Mouse (Mus musculus): Measurements from ENCODE around the gene Midn. TPM values are rescaled to one million over a fixed set of nuclear protein-coding genes. Genes with fewer than 3 reads are reported as not detected.

The Midn gene
- polyA plus RNA-seq, 1 experiment = 70.1 TPM

GRCm38 (mm10) chr10:80179068-80180051 lies 31.3 kb downstream of the Midn start, which contains the start of gene Efna2:
Gene Efna2, plus strand, starts transcription at chr10:80179482.
- no peaks in the 10 kb centered on the region for H3K27me3 ChIP-seq (ENCODE audit: control insufficient read depth, insufficient read depth, low read length)
- H3K36me3 ChIP-seq (ENCODE audit: control insufficient read depth, insufficient read depth, low read length) = no peaks in the 10 kb centered on the region
- peaks cover 11% of the 10 kb centered on the region for H3K4me1 ChIP-seq (ENCODE audit: control insufficient read depth, insufficient read depth, low read length)
- H3K4me3 ChIP-seq (ENCODE audit: control insufficient read depth, low read depth, low read length) = peak within 1 kb of the TSS; percentile 58
- no peak within 1 kb of the TSS for H3K27ac ChIP-seq (ENCODE audit: control insufficient read depth, insufficient read depth, low read depth, low read length)
- TF ChIP-seq POLR2A (IDR thresholded peaks at IDR 0.05; ENCODE audit: control insufficient read depth, low read depth, low read length) = no peak
- no peak for TF ChIP-seq CTCF (IDR thresholded peaks at IDR 0.05; ENCODE audit: control insufficient read depth, insufficient read depth, insufficient replicate concordance, low read depth, low read length)

- H3K27ac ChIP-seq (ENCODE audit: control insufficient read depth, insufficient read depth, low read depth, low read length) = no peak overlapping the region
Observed at GRCm38 (mm10) chr10:80180288-80180687, 32.2 kb downstream of the Midn start.

GRCm38 (mm10) chr10:80180823-80181222 lies 32.8 kb downstream of the Midn start:
- Histone ChIP-seq H3K27me3 (ENCODE audit: control insufficient read depth, insufficient read depth, low read length) (no peaks in the 10 kb centered on the region), H3K4me1 (ENCODE audit: control insufficient read depth, insufficient read depth, low read length) (peaks cover 11% of the 10 kb centered on the region), H3K4me3 (ENCODE audit: control insufficient read depth, low read depth, low read length) (no peak overlapping the region), H3K27ac (ENCODE audit: control insufficient read depth, insufficient read depth, low read depth, low read length) (no peak overlapping the region), H3K36me3 (ENCODE audit: control insufficient read depth, insufficient read depth, low read length) (no peaks in the 10 kb centered on the region)
- TF ChIP-seq POLR2A (IDR thresholded peaks at IDR 0.05; ENCODE audit: control insufficient read depth, low read depth, low read length) (no peak), CTCF (IDR thresholded peaks at IDR 0.05; ENCODE audit: control insufficient read depth, insufficient read depth, insufficient replicate concordance, low read depth, low read length) (no peak)

More at GRCm38 (mm10) chr10:80180288-80180687, 32.2 kb downstream of the Midn start:
- H3K4me1 ChIP-seq (ENCODE audit: control insufficient read depth, insufficient read depth, low read length) = peaks cover 11% of the 10 kb centered on the region
- no peaks in the 10 kb centered on the region for H3K27me3 ChIP-seq (ENCODE audit: control insufficient read depth, insufficient read depth, low read length)
- TF ChIP-seq POLR2A (IDR thresholded peaks at IDR 0.05; ENCODE audit: control insufficient read depth, low read depth, low read length) (no peak), CTCF (IDR thresholded peaks at IDR 0.05; ENCODE audit: control insufficient read depth, insufficient read depth, insufficient replicate concordance, low read depth, low read length) (no peak)
- H3K4me3 ChIP-seq (ENCODE audit: control insufficient read depth, low read depth, low read length) = no peak overlapping the region
- H3K36me3 ChIP-seq (ENCODE audit: control insufficient read depth, insufficient read depth, low read length) = no peaks in the 10 kb centered on the region

GRCm38 (mm10) chr10:80182547-80182946 lies 34.5 kb downstream of the Midn start:
- Histone ChIP-seq H3K4me1 (ENCODE audit: control insufficient read depth, insufficient read depth, low read length) (peaks cover 11% of the 10 kb centered on the region), H3K36me3 (ENCODE audit: control insufficient read depth, insufficient read depth, low read length) (no peaks in the 10 kb centered on the region), H3K4me3 (ENCODE audit: control insufficient read depth, low read depth, low read length) (no peak overlapping the region), H3K27ac (ENCODE audit: control insufficient read depth, insufficient read depth, low read depth, low read length) (no peak overlapping the region), H3K27me3 (ENCODE audit: control insufficient read depth, insufficient read depth, low read length) (no peaks in the 10 kb centered on the region)
- TF ChIP-seq CTCF (IDR thresholded peaks at IDR 0.05; ENCODE audit: control insufficient read depth, insufficient read depth, insufficient replicate concordance, low read depth, low read length) (no peak), POLR2A (IDR thresholded peaks at IDR 0.05; ENCODE audit: control insufficient read depth, low read depth, low read length) (no peak)

GRCm38 (mm10) chr10:80186649-80187048 lies 38.6 kb downstream of the Midn start:
- peaks cover 5% of the 10 kb centered on the region for H3K4me1 ChIP-seq (ENCODE audit: control insufficient read depth, insufficient read depth, low read length)
- H3K27ac ChIP-seq (ENCODE audit: control insufficient read depth, insufficient read depth, low read depth, low read length) = no peak overlapping the region
- TF ChIP-seq POLR2A (IDR thresholded peaks at IDR 0.05; ENCODE audit: control insufficient read depth, low read depth, low read length) = no peak
- no peak for TF ChIP-seq CTCF (IDR thresholded peaks at IDR 0.05; ENCODE audit: control insufficient read depth, insufficient read depth, insufficient replicate concordance, low read depth, low read length)
- H3K27me3 ChIP-seq (ENCODE audit: control insufficient read depth, insufficient read depth, low read length) = no peaks in the 10 kb centered on the region; the same call in 1 of the 2 replicates
- no peaks in the 10 kb centered on the region for H3K36me3 ChIP-seq (ENCODE audit: control insufficient read depth, insufficient read depth, low read length)
- H3K4me3 ChIP-seq (ENCODE audit: control insufficient read depth, low read depth, low read length) = no peak overlapping the region

GRCm38 (mm10) chr10:80187739-80188138 lies 39.7 kb downstream of the Midn start:
- TF ChIP-seq CTCF (IDR thresholded peaks at IDR 0.05; ENCODE audit: control insufficient read depth, insufficient read depth, insufficient replicate concordance, low read depth, low read length) (no peak), POLR2A (IDR thresholded peaks at IDR 0.05; ENCODE audit: control insufficient read depth, low read depth, low read length) (no peak)
- Histone ChIP-seq H3K27me3 (ENCODE audit: control insufficient read depth, insufficient read depth, low read length) (no peaks in the 10 kb centered on the region; the same call in 1 of the 2 replicates), H3K36me3 (ENCODE audit: control insufficient read depth, insufficient read depth, low read length) (no peaks in the 10 kb centered on the region), H3K27ac (ENCODE audit: control insufficient read depth, insufficient read depth, low read depth, low read length) (no peak overlapping the region), H3K4me1 (ENCODE audit: control insufficient read depth, insufficient read depth, low read length) (peaks cover 11% of the 10 kb centered on the region), H3K4me3 (ENCODE audit: control insufficient read depth, low read depth, low read length) (no peak overlapping the region)

- H3K4me3 ChIP-seq (ENCODE audit: control insufficient read depth, low read depth, low read length) = no peak overlapping the region
- H3K27me3 ChIP-seq (ENCODE audit: control insufficient read depth, insufficient read depth, low read length) = no peaks in the 10 kb centered on the region; the same call in 1 of the 2 replicates
- peaks cover 12% of the 10 kb centered on the region for H3K4me1 ChIP-seq (ENCODE audit: control insufficient read depth, insufficient read depth, low read length)
- H3K27ac ChIP-seq (ENCODE audit: control insufficient read depth, insufficient read depth, low read depth, low read length) = no peak overlapping the region
- TF ChIP-seq POLR2A (IDR thresholded peaks at IDR 0.05; ENCODE audit: control insufficient read depth, low read depth, low read length) = no peak
- TF ChIP-seq CTCF (IDR thresholded peaks at IDR 0.05; ENCODE audit: control insufficient read depth, insufficient read depth, insufficient replicate concordance, low read depth, low read length) = no peak
- H3K36me3 ChIP-seq (ENCODE audit: control insufficient read depth, insufficient read depth, low read length) = no peaks in the 10 kb centered on the region
Observed at GRCm38 (mm10) chr10:80188453-80189024, 40.5 kb downstream of the Midn start.

Measured in testis, adult 2 months (tissue).